Mouse (Mus musculus): ENCODE results near the gene Rasal2. TPM values are rescaled to one million over a fixed set of nuclear protein-coding genes. Genes with fewer than 3 reads are reported as not detected.

Rasal2 gene
- polyA plus RNA-seq (2012; rRNA removed; ENCODE audit: low replicate concordance) = 5.1 and 5.2 TPM in 2 replicates

GRCm38 (mm10) chr1:157412454-157413369 lies at the start of gene Rasal2:
Gene Rasal2 (minus strand): TSS chr1:157412595.

GRCm38 (mm10) chr1:157458421-157459208 lies 46.2 kb upstream of the Rasal2 start, which contains the start of gene Cryzl2:
Gene Cryzl2 (plus strand): TSS chr1:157458577.

GRCm38 (mm10) chr1:157108580-157108979 lies 303.8 kb downstream of the Rasal2 start, which contains the start of gene Tex35:
Gene Tex35 (minus strand): TSS chr1:157108680.

Other genes with a start within 250 kb of the Rasal2 start
- 36.7 and 52.5 TPM in 2 replicates for gene Cryzl2, start 46.0 kb upstream of the Rasal2 start, polyA plus RNA-seq (2012; rRNA removed; ENCODE audit: low replicate concordance)
- 8.4 and 14.2 TPM in 2 replicates for gene Sec16b, start 94.1 kb upstream of the Rasal2 start, polyA plus RNA-seq (2012; rRNA removed; ENCODE audit: low replicate concordance)

Measured in subcutaneous adipose tissue, adult 2 months (tissue).